Mouse (Mus musculus): Measurements from ENCODE around the gene Ddx21. TPM values are rescaled to one million over a fixed set of nuclear protein-coding genes. Genes with fewer than 3 reads are reported as not detected.

Ddx21 gene
- total and polyA plus RNA-seq, 3 experiments: 114 to 327 (median 145) TPM

DNA sequence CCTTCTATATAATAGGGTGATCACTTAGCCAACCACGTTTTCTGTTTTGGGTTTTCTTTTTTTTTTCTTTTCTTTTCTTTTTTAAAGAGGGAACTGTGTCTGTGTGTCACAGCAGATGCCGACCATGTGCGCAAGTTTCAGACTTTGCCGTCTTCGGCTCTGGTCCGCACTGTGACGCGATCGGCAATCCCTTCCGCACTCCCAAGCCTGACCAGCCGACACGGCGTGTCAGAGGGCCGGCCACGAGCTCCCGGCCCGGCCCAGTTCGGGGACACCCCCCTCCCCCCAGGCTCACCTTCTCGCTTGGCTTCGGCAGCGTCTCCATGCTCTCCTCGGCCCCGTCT lies 276 bp downstream of the Ddx21 start:
- DNase-seq (ENCODE audit: extremely low read depth): no peak
- Histone ChIP-seq H3K4me3 (replicated peaks in 1 of 3; ENCODE audit: low read depth in 2 of 3, low read length in 2 of 3, poor library complexity in 1 of 3) (peak overlapping the region; percentile 71 to 95 (median 77)), H3K79me2 (replicated peaks; ENCODE audit: control insufficient read depth, extremely low read depth, insufficient read depth, poor library complexity, severe bottlenecking) (peaks cover 51% of the 10 kb centered on the region), H3K4me2 (ENCODE audit: insufficient read depth, low read depth, poor library complexity, severe bottlenecking) (no peak overlapping the region), H3K36me3 (replicated peaks in 1 of 2; ENCODE audit: control insufficient read depth in 1 of 2, insufficient read depth in 1 of 2, low read length in 1 of 2) (peaks cover 19 to 22% of the 10 kb centered on the region in 2 experiments), H3K9me3 (replicated peaks; ENCODE audit: low read length) (no peaks in the 10 kb centered on the region), H3K27ac (ENCODE audit: insufficient read depth, low read depth) (peak overlapping the region; percentile 16), H3K4me1 (ENCODE audit: control insufficient read depth in 1 of 2, insufficient read depth in 2 of 2) (peaks cover 6 to 29% of the 10 kb centered on the region in 2 experiments), H3K9ac (ENCODE audit: insufficient read depth, low read depth) (peak overlapping the region; percentile 84), H3K27me3 (replicated peaks) (no peaks in the 10 kb centered on the region)
- in situ Hi-C loops (cut with MboI; ENCODE audit: low pct_ligation_motif_present, low pct_unique_long_range_greater_than_20kb, low sequenced_read_pairs) (no loop called here), dilution Hi-C loops (cut with MboI; ENCODE audit: extremely low pct_ligation_motif_present, extremely low pct_unique_long_range_greater_than_20kb, low sequenced_read_pairs) (no loop called here)
- 0 out of 2 replicates have a peak, but pooled peaks have one; percentile 21 for TF ChIP-seq UBTF (IDR thresholded peaks at IDR 0.05; ENCODE audit: low read depth, low read length)
- TF ChIP-seq JUN (IDR thresholded peaks at IDR 0.05; ENCODE audit: insufficient read depth, low read depth, low read length): no peak

DNA sequence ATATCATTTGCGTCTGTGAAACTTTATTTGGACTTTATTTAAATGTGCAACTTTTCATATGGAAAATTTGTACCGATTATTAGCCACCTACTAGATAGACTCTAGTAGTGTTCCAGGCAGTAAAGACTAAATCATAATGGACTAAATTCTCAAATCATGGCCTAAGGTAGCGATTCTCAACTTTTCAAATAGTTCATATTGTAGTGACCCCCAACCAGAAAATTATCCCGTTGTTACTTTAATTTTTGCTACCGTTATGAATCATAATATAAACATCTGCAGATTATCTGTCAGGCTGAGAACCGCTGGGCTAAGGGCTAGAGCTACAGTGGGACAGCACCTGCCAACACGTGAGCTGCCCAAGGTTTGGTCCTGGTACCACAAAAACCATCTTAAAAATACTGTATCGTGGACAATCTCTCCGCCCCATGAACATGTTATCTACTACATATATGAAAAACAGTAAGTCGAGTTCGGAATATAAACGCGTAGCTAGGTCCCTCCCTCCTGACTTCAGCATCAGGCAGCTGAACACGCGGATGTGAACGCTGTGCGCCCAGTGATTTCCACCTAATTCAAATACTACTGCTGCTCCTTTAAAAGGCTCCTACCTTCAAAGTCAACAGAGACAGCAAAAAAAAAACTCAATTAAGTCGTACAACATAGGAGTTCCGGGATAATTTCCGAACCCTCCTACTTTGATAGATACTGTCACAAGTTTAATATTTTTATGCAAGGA lies 859 bp downstream of the Ddx21 start:
- DNase-seq (ENCODE audit: extremely low read depth): peak; percentile 53
- no peak for TF ChIP-seq ZMIZ1 (IDR thresholded peaks at IDR 0.05; ENCODE audit: low read depth, low read length)
- peak; percentile 44; the same call in 1 of the 2 replicates for TF ChIP-seq SIN3A (IDR thresholded peaks at IDR 0.05; ENCODE audit: low read length)
- TF ChIP-seq USF2 (conservative IDR thresholded peaks at IDR 0.05; ENCODE audit: low read depth, low read length): no peak
- TF ChIP-seq ELF1 (IDR thresholded peaks at IDR 0.05; ENCODE audit: low read depth, low read length): no peak
- TF ChIP-seq ZC3H11A (IDR thresholded peaks at IDR 0.05; ENCODE audit: low read depth, low read length): no peak
- no peak for TF ChIP-seq TCF12 (IDR thresholded peaks at IDR 0.05; ENCODE audit: low read depth, low read length)
- TF ChIP-seq TBP (conservative IDR thresholded peaks at IDR 0.05; ENCODE audit: low read depth, low read length): 0 out of 2 replicates have a peak, but pooled peaks have one; percentile 27
- no peak; the same call in 1 of the 2 replicates for TF ChIP-seq MAX (IDR thresholded peaks at IDR 0.05; ENCODE audit: low read length)
- peak; percentile 86 for TF ChIP-seq BHLHE40 (IDR thresholded peaks at IDR 0.05; ENCODE audit: low read depth, low read length)
- no peak for TF ChIP-seq HCFC1 (IDR thresholded peaks at IDR 0.05; ENCODE audit: low read depth, low read length)
- TF ChIP-seq ZNF384 (IDR thresholded peaks at IDR 0.05; ENCODE audit: low read depth, low read length): no peak
- TF ChIP-seq MYC (IDR thresholded peaks at IDR 0.05; ENCODE audit: low read depth, low read length): peak; percentile 81
- no peak for TF ChIP-seq JUN (IDR thresholded peaks at IDR 0.05; ENCODE audit: insufficient read depth, low read depth, low read length)
- no peak for TF ChIP-seq POLR2AphosphoS2 (IDR thresholded peaks at IDR 0.05; ENCODE audit: low read depth, low read length)
- no peak for TF ChIP-seq ETS1 (conservative IDR thresholded peaks at IDR 0.05; ENCODE audit: low read depth, low read length)
- TF ChIP-seq E2F4 (IDR thresholded peaks at IDR 0.05; ENCODE audit: insufficient replicate concordance, low read depth, low read length): no peak
- TF ChIP-seq MEF2A (IDR thresholded peaks at IDR 0.05; ENCODE audit: borderline replicate concordance, low read depth, low read length): no peak
- peak; percentile 27; the same call in 1 of the 2 replicates for TF ChIP-seq EP300 (IDR thresholded peaks at IDR 0.05; ENCODE audit: low read length)
- 0 out of 2 replicates have a peak, but pooled peaks have one; percentile 31 for TF ChIP-seq CHD1 (IDR thresholded peaks at IDR 0.05; ENCODE audit: low read depth, low read length)
- H3K4me2 ChIP-seq (ENCODE audit: insufficient read depth, low read depth, poor library complexity, severe bottlenecking): peak overlapping the region; percentile 53
- peaks cover 21 to 25% of the 10 kb centered on the region in 2 experiments for H3K36me3 ChIP-seq (replicated peaks in 1 of 2; ENCODE audit: control insufficient read depth in 1 of 2, insufficient read depth in 1 of 2, low read length in 1 of 2)
- peak overlapping the region; percentile 84 for H3K9ac ChIP-seq (ENCODE audit: insufficient read depth, low read depth)
- H3K9me3 ChIP-seq (replicated peaks; ENCODE audit: low read length): no peaks in the 10 kb centered on the region
- H3K79me2 ChIP-seq (replicated peaks; ENCODE audit: control insufficient read depth, extremely low read depth, insufficient read depth, poor library complexity, severe bottlenecking): peaks cover 57% of the 10 kb centered on the region
- no peak overlapping the region for H3K27ac ChIP-seq (ENCODE audit: insufficient read depth, low read depth)
- no peaks in the 10 kb centered on the region for H3K27me3 ChIP-seq (replicated peaks)
- H3K4me3 ChIP-seq (replicated peaks in 1 of 3; ENCODE audit: low read depth in 2 of 3, low read length in 2 of 3, poor library complexity in 1 of 3): peak overlapping the region; percentile 71 to 95 (median 77)
- dilution Hi-C loops (cut with MboI; ENCODE audit: extremely low pct_ligation_motif_present, extremely low pct_unique_long_range_greater_than_20kb, low sequenced_read_pairs) (no loop called here), in situ Hi-C loops (cut with MboI; ENCODE audit: low pct_ligation_motif_present, low pct_unique_long_range_greater_than_20kb, low sequenced_read_pairs) (no loop called here)
- H3K4me1 ChIP-seq (ENCODE audit: control insufficient read depth in 1 of 2, insufficient read depth in 2 of 2): peaks cover 8 to 31% of the 10 kb centered on the region in 2 experiments
